Mouse (Mus musculus) liver, postnatal 0 days (tissue): Measurements from ENCODE around the gene Spats2.

Source experiments
- CTCF ChIP-seq: sonication (generic); IDR thresholded peaks from 2 replicates; pipeline ENCODE4 v1.5.1; 2016; ENCODE audit warnings: antibody characterized with exemption, low read depth
- EP300 ChIP-seq: IDR thresholded peaks from 2 replicates; pipeline ENCODE4 v1.6.1; 2016; ENCODE audit warnings: antibody characterized with exemption, low read depth, mild to moderate bottlenecking

DNA sequence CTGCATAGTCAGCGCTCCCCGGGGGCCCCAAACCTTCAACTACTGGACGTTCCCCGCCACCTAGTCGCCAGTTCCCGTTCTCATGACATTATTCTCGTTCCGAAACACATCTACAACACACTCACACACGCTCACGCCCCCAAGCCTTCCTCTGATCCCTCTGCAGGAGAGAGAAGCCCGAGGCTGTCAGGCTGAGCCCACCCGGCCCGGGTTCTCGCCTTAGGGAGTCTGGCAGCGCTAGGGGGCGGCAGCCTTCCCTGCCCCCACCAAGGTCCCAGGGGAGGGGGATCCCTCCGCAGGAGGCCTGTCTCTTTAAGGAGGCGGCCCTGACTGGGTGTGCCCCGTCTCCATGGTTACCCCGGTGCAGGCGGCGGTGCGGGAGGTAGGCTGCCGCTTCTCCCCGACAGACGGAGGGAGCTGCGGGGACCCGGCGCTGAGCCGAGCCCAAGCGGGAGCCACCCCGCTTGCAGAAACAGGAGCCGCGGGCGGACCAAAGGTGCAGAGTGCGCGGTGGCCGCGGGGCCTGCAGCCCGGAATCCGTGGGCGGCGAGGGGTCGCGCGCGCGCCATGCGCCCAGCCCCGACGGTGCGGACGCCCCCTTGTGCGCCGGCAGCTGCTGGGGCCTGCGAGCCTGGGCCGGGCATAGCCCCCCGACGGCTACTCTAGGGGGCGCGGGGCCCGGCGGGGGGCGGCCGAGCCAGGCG, 98.6 kb downstream of the Spats2 start, which contains the start of gene Kcnh3:
- TF ChIP-seq EP300: no peak
- TF ChIP-seq CTCF: no peak
